Mouse (Mus musculus): ENCODE results near the gene 5031439G07Rik.
A peak's percentile ranks its signal among the peaks of the same experiment; 100 is the strongest.

The 5031439G07Rik gene

GRCm38 (mm10) chr15:84953259-84953658 lies 35.1 kb downstream of the 5031439G07Rik start:
- DNase-seq (ENCODE audit: low read depth, low spot score), result no peak

GRCm38 (mm10) chr15:84950053-84950452 lies 38.3 kb downstream of the 5031439G07Rik start:
- no peak for DNase-seq (ENCODE audit: low read depth, low spot score)

- no peak for DNase-seq (ENCODE audit: low read depth, low spot score)
Observed at GRCm38 (mm10) chr15:84948990-84949389, 39.4 kb downstream of the 5031439G07Rik start.

- DNase-seq (ENCODE audit: low read depth, low spot score), result no peak
Observed at GRCm38 (mm10) chr15:84944319-84944718, 44.0 kb downstream of the 5031439G07Rik start.

GRCm38 (mm10) chr15:84942647-84943285 lies 45.6 kb downstream of the 5031439G07Rik start:
- DNase-seq (ENCODE audit: low read depth, low spot score), result no peak

GRCm38 (mm10) chr15:84940102-84940501 lies 48.2 kb downstream of the 5031439G07Rik start:
- DNase-seq (ENCODE audit: low read depth, low spot score), result peak; percentile 24

GRCm38 (mm10) chr15:84934901-84935300 lies 53.5 kb downstream of the 5031439G07Rik start:
- DNase-seq (ENCODE audit: low read depth, low spot score), result no peak

GRCm38 (mm10) chr15:84932351-84932750 lies 56.0 kb downstream of the 5031439G07Rik start:
- DNase-seq (ENCODE audit: low read depth, low spot score), result no peak

GRCm38 (mm10) chr15:84925495-84926018 lies 62.8 kb downstream of the 5031439G07Rik start:
- peak; percentile 57 for DNase-seq (ENCODE audit: low read depth, low spot score)

- DNase-seq (ENCODE audit: low read depth, low spot score), result peak; percentile 72
Observed at GRCm38 (mm10) chr15:84924781-84925315, 63.5 kb downstream of the 5031439G07Rik start.

GRCm38 (mm10) chr15:84923508-84924181 lies 64.7 kb downstream of the 5031439G07Rik start:
- no peak for DNase-seq (ENCODE audit: low read depth, low spot score)

- peak; percentile 100 for DNase-seq (ENCODE audit: low read depth, low spot score)
Observed at GRCm38 (mm10) chr15:84922884-84923507, 65.4 kb downstream of the 5031439G07Rik start, which contains the start of gene Nup50. Gene Nup50, plus strand, starts transcription at chr15:84923411.

- no peak for DNase-seq (ENCODE audit: low read depth, low spot score)
Observed at GRCm38 (mm10) chr15:84919938-84920337, 68.4 kb downstream of the 5031439G07Rik start, which contains the start of gene Gm29666. Gene Gm29666, minus strand, starts transcription at chr15:84920038.

GRCm38 (mm10) chr15:84913201-84913600 lies 75.2 kb downstream of the 5031439G07Rik start:
- no peak for DNase-seq (ENCODE audit: low read depth, low spot score)

GRCm38 (mm10) chr15:84903843-84904385 lies 84.4 kb downstream of the 5031439G07Rik start:
- no peak for DNase-seq (ENCODE audit: low read depth, low spot score)

- DNase-seq (ENCODE audit: low read depth, low spot score), result no peak
Observed at GRCm38 (mm10) chr15:84898077-84898476, 90.3 kb downstream of the 5031439G07Rik start.

- DNase-seq (ENCODE audit: low read depth, low spot score), result no peak
Observed at GRCm38 (mm10) chr15:84896664-84897063, 91.7 kb downstream of the 5031439G07Rik start.

- DNase-seq (ENCODE audit: low read depth, low spot score), result peak; percentile 54
Observed at GRCm38 (mm10) chr15:84896216-84896615, 92.1 kb downstream of the 5031439G07Rik start.
